Mouse (Mus musculus) small intestine, adult 2 months (tissue): ENCODE measurements around the gene Shmt2.

Experiments used
- CTCF ChIP-seq: fragments of 200-500 bp; IDR thresholded peaks from 2 replicates; pipeline ENCODE4 v1.5.1; 2012; ENCODE audit warnings: low read depth, mild to moderate bottlenecking, control low read depth, inconsistent platforms, low read length, moderate library complexity, mixed read lengths; ENCODE audit not compliant: insufficient replicate concordance, insufficient read length; ENCODE audit errors: extremely low read depth
- POLR2A ChIP-seq: fragments of 200-500 bp; IDR thresholded peaks from 2 replicates; pipeline ENCODE4 v1.6.1; 2012; ENCODE audit warnings: low read depth, mild to moderate bottlenecking, control low read depth, inconsistent platforms, low read length, moderate library complexity

DNA sequence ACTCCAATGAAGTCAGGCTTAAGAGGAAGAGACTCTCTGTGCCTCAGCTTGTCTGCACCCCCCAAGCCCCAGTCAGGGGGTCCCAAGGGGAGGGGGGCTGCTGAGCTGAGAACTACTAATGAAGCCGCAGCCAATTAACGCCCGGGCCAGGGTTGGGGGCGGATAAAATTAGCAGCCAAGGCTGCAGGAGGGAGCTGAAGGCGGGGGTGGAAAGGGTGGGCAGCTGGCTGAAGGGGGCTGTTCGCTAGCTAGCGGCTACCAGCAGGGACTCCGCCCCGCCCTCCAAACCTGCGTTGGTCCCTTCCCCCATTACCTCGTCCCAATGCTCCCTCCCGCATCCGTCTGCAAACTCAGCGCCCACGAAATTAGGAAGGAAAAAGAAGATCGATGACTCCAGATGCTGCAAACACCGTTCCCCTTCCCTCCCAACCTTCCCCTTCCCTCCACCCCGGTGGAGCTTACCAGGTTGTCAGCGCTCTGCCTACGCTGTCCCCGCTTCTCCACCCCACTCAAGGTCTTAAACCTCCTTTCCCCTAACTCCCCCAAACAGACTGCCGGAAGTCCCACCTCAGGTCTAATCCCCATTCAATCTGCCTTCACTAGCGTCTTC lies 2.5 kb upstream of the Shmt2 start:
- TF ChIP-seq POLR2A (no peak), CTCF (no peak)
